Mouse (Mus musculus): ENCODE results near the gene Gm8300.
"Not testable (repeated sequence)": the region's sequence is repeated elsewhere in the genome, so short reads cannot be mapped to it uniquely, and the experiment has no call there.

The Gm8300 gene

DNA sequence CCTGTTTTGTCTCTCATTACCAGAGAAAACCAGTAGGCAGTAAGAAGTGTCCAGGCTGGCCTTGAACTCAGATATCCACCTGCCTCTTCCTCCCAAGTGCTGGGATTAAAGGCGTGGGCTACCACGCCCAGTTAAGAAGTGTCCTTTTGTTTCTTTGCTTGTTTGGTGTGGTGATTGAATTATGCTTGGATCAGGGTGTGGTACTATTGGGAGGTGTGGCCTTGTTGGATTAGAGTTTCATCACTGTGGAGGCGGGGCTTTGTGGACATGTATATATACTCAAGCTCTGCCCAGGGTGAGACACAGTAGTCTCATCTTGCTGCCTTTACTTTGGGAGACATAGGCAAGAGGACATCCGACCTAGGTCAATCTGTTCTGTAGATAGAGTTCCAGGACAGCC lies at the start of gene Gm8300:
Gm8300 (plus strand) TSS at position 301 of the 400 bp plus-strand sequence.
- DNase-seq = not testable (repeated sequence)

DNA sequence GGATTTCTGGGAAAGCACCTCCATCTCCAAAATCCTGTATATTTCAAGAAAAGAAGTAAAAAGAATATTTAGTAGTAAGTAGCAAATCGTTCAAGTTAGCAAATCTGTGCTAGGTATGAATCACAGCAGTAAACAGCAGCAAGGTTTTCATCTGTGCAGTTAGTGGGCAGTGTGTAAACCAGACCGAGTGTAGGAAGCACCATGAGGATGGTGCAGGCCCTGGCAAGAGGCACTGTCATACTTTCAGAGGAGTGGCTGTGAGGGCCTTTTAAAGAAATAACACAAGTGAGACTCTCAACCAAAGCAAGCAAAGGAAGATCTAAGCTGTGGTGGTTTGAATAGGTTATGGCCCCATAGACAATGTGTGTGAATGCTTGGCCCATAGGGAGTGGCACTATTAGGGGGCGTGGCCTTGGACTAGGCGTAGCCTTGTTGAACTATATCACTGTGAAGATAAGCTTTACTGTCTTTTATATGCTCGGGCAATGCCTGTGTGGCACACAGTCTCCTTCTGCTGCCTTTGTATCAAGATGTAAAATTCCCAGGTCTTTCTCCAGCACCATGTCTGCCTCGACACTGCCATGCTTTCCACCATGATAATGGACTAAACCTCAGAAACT lies 49.3 kb upstream of the Gm8300 start:
- no peak for DNase-seq

DNA sequence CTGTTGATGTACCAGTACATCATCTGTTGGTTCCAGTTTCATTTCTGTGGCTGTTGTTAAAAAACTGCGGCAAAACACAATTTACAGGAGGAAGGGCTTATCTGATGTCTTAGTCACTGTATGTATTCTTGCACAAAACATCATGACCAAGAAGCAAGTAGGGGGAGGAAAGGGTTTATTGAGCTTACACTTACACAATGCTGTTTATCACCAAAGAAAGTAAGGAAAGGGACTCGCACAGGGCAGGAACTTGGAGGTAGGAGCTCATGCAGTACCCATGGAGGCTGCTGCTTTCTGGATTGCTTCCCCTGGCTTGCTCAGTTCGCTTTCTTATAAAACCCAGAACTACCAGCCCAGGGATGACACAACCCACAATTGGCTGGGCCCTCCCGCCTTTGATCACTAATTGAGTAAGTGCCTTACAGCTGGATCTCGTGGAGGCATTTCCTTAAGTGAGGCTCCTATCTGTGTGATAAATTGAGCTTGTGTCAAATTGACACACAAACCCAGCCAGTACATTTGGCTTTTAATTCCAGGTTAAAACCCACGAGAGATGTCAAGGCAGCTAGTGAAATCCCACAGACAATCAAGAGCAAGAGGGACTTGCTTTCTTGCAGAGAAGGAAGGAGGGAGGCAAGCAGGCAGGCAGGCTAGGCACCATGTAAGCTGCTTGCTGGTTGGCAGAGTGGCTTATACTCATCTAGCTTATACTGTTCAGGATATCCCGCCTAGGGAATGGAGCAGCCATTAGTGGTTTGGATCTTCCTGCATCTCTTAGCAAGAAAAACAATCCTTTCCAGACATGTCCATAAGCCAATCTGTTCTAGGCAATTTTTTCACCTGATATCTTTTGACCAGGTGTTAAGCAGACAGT lies 43.6 kb upstream of the Gm8300 start:
- DNase-seq = no peak

DNA sequence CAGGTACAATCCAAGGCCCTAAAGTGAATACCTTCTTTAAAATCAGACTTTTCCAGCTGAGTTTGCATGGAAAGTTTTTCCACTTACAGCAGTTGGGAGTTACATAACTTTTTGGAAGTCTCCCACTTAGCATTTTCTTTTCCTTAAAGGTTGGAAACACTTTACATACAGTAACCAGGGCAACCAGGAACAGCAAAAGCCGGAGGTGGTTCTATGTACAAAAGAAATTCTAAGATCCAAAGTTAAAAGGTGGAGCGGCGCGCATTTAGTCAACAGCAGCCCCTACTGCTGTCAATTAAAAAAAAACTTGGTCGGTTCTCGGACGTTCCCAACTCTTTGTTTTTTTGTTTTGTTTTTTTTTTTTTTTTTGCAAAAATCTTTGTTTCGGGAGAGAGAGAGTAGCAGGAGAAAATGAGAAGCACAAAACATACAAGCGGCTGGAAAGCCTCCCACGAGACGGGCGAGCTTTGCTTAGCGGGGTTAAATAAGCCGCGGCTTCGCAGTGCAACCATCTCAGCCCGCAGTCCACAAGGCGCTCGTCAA lies 42.6 kb upstream of the Gm8300 start:
- DNase-seq = no peak

DNA sequence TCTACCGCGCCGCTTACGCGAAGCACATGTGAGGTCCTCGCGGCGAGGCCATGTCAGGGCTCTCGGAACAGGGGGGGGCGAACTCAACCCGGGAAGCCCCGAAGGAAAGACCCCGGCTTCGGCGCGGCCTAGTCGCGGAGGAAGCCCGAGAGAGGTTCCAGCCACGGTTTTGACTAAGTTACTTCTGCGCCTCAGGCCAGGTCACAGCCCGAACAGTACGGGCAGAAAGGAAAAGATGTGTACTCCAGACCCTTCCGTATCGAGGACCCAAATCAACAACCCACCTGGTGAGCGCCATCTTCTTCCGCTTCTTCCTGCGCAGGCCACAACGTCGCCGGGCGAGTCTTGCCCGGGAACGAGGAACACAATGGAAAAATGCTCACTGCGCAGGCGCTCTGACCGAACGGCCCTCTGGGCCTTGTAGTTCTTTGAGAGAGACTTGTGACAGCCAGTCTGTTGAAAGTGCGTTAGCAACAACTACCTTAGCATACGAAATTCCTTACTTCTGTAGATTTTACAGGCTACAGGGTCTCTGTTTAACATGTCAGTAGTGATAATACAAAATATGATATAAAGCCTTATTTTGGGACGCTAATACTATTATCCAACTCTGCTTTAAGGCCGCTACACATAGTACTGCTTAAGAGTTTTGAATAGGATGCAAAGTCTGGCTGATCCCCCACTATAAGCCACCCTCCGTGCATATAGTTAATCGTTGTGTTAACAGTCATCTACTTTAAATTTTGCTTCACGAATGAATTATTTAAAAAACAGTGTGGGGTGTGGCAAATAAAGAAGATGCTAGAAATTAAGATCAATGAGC lies 41.9 kb upstream of the Gm8300 start, which contains the start of gene Snw1:
Snw1 (minus strand) TSS at position 311 of the 823 bp plus-strand sequence.
- DNase-seq = peak; percentile 95

DNA sequence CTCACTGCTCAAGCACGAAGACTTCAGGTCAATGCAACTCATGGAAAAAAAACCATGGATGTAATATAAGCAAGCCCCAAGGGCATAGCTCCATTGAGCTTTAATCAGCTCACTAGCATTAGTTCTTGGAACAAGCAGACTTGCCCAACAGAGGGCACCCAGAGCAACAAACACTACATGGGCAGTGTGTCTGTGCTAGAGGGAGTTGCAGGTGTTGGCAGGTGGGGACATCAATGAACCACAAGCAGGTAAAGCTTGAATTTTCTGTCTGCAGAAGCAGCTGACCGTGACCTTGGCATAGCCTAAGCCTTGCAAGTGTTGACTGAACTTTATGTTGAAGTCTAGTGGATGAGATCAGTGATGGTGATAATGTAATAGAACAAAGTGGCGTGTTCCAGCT lies 39.4 kb upstream of the Gm8300 start:
- no peak for DNase-seq

DNA sequence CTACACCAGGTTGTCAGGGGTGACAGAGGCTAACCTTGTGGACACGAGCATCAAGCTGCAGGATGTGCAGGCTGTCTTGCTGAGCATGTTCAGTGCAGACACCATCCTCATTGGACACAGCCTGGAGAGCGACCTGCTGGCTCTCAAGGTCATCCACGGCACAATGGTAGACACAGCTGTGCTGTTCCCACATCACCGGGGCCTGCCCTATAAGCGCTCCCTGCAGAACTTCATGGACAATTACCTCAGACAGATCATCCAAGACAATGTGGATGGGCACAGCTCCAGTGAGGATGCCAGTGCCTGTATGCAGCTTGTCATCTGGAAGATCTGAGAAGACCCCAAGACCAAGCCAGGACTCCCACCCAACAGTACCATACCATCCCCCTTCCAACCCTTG lies 31.6 kb upstream of the Gm8300 start:
- DNase-seq = not testable (repeated sequence)

DNA sequence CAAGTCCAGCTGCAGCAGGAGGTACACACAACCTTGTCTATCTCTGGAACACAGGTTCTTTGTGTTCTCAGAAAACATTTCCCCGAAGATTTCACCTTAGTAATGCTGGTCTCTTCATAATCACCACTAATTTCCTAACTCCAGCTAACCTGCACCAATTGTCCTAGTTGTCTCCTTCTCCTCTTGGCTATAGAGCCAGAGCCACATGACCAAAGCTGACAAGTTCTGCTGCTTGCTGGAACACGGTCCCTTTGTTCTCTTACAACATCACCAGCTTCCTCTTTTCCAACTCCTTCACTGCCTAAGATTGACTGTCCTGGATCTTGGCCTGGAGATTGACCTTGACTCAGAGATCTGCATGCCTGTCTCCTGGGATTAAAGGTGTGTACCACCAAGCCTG lies 25.4 kb upstream of the Gm8300 start:
- not testable (repeated sequence) for DNase-seq

DNA sequence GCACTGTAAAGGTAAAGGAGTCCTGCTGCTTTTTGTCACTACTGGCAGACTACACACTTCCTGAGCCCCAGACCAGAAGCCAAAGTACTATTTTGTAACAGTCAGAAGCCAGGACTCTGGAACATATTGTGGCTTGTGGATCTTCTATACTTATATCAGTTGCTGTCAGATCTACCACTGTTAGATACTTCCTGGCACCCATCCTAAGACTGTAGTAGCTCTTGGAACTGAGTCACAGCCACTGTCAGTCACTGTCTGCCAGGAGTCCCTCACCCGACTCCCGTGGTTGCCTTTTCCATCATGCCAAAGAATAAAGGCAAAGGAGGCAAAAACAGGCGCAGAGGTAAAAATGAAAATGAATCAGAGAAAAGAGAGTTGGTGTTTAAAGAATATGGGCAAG lies 19.7 kb upstream of the Gm8300 start, which contains the start of gene Gm5788:
Gm5788 (plus strand) TSS at position 301 of the 400 bp plus-strand sequence.
- DNase-seq = not testable (repeated sequence)

DNA sequence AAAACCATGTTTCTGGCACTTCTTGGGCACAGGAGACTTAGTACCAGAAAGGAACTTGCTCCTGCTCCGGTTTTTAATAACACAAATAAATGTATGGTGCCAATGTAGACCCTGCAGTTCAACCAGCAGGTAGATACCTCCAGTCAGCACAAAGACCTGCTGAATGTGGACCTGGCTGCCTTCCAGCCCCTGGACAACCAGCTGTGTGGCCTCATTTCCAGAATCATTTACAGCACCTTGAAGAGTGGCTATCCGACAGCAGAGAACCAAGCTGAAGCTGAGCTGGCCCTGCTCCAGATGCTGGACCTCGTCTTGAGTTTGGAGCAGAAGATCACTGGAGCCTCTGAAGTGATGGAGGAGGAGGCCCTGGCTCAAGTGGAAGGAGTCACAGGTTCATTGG lies 5.5 kb downstream of the Gm8300 start:
- not testable (repeated sequence) for DNase-seq

DNA sequence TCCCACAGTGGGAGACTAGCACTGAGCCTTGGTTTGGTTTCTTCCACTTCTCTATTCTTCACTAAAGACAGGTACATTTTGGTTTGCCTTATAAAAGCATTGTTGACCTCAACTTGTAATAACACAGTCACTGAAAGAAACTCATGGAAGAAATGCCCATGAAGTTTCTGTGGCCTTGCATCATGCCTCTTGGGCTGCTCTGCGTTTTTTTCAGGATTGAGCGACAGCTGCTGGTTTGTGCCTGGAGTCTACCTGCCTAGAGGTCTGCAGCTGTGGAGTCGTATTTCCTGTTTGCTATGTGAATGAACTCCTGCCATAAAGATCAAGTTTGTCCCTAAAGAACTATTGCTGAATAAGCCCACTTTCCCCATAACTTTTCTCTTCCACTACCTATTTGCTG lies 29.8 kb downstream of the Gm8300 start:
- no peak for DNase-seq

DNA sequence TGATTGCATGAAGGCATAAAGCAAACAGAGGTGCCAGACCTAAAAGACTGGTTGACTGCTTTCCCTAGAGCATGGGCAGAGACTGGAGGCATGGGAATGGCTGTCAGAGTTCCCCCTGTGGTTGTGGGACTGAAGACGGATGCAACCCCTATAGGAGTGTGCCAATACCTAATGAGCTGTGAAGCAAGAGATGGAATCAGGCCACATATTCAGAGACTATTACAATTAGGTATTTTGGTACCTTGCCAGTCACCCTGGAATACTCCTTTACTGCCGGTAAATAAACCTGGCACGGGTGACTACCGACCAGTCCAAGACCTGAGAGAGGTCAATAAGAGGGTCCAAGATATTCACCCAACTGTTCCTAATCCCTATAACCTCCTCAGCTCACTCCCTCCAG lies 36.5 kb downstream of the Gm8300 start:
- not testable (repeated sequence) for DNase-seq
